Mouse (Mus musculus): ENCODE data around the gene Anapc16. TPM values are rescaled to one million over a fixed set of nuclear protein-coding genes. Genes with fewer than 3 reads are reported as not detected.
A peak's percentile ranks its signal among the peaks of the same experiment; 100 is the strongest.

Anapc16 gene
- polyA plus RNA-seq, 1 experiment from 2014 or later: 132 TPM

DNA sequence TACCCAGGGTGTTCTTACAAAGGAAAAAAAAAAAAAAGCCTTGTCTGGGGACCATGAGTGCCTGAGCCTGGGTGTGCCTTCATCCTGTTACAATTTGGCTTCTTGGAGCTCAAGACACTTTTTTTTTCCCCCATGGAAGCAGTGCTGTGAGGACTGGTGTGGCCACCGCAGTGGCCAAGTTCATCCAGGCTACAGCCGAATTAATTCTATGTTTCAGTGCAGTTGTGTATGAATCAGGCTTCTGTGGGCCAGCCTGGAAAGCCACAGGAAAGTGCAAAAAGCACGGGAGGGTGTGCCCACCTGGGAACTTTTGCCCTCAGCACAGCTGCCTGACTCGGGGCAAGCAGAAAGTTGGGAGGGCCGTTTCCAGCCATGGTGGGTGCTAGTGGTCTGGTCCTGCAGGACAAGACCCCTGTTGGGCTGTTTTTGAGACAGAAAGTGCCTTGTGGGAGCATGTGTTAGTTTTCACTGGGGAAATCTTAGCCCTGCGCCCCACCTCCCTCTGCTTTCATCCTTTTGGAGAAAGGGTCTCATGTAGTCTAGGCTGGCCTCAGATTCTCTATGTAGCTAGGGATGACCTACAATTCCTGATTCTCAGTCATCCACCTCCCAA lies 32.4 kb downstream of the Anapc16 start:
- peaks cover 53% of the 10 kb centered on the region for H3K4me1 ChIP-seq (replicated peaks)

DNA sequence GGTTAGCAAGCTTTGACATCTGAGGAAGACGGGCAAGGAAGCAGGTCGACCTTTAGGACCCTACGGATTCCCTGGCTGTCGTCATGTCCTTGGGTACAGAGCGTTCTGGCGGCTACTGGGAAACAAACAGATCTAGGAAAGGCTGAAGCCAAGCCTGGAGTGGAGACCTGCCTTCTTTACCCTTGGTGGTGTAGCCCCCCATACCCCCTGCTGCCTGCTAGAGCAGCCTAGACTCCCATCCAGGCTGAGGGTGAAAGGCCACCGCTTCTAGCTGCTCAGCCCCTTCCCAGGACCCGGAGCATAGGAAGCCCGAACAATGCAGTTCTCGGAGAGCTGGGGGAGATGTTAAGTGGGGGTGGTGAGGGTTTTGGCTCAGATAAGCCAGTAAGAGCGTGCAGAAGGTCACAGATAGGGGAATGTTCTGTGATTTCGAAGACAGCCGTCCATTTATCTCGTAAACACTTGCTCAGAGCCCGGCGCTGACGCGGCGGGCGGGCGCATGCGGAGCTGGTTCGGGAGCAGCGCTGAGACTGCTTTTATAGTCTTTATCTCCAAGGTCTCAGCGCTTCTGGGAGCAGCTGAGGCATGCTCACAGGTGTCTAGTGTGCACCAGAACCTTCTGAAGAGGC lies 33.0 kb downstream of the Anapc16 start:
- H3K4me2 ChIP-seq: peak overlapping the region; percentile 75
- H3K4me1 ChIP-seq (replicated peaks): peaks cover 54% of the 10 kb centered on the region
- H3K27me3 ChIP-seq: no peaks in the 10 kb centered on the region
- H3K9ac ChIP-seq (replicated peaks): peak overlapping the region; percentile 79
- no peaks in the 10 kb centered on the region for H3K9me3 ChIP-seq
- no peaks in the 10 kb centered on the region for H3K36me3 ChIP-seq
- under 1% methylated on average over 25 of the region's 25 CpGs for WGBS
- ATAC-seq (ENCODE audit: insufficient number of reproducible peaks, insufficient read depth, low FRiP score, low TSS enrichment, low read depth): 0 out of 2 replicates have a peak, but pooled peaks have one; percentile 13
- peak overlapping the region; percentile 95 for H3K27ac ChIP-seq
- H3K4me3 ChIP-seq (replicated peaks): peak overlapping the region; percentile 54

More for the DNA sequence above, 32.4 kb downstream of the Anapc16 start:
- H3K4me3 ChIP-seq (replicated peaks): peak overlapping the region; percentile 54
- H3K27ac ChIP-seq: peak overlapping the region; percentile 95
- H3K4me2 ChIP-seq: peak overlapping the region; percentile 75
- no peaks in the 10 kb centered on the region for H3K27me3 ChIP-seq
- peak overlapping the region; percentile 79; the same call in 1 of the 2 replicates for H3K9ac ChIP-seq (replicated peaks)
- ATAC-seq (ENCODE audit: insufficient number of reproducible peaks, insufficient read depth, low FRiP score, low TSS enrichment, low read depth): no peak
- H3K9me3 ChIP-seq: no peaks in the 10 kb centered on the region
- 21% methylated on average over 6 of the region's 6 CpGs for WGBS
- no peaks in the 10 kb centered on the region for H3K36me3 ChIP-seq

DNA sequence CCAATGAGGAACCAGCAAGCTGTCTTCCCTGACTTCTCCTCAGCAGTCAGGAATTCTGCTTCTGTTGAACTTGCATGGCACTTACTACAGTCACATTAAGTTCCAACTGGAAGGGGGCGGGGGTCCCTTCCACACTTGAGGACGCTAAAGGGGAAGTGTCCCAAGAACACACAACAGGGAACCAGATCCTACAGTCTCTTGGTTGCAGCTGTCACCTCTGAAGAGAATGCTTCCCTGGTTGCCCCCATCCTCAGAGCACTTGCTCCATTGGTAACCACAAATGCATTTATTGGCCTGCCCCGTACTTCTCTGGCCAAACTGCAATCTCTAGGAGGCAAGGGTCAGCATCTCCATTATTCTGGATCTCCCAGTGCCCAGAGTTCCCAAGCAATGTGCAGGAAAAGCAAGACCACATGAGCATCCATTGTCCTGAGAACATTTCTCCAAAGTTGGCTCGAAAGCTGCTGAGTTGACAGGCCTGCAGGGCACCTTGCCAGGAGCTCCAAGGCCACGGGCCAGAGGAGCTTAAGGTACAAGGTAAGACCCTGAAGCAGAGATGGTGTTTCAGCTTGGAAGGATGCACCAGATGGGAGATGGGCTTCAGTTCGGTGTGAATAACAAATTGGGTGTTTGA lies 35.5 kb downstream of the Anapc16 start:
- Histone ChIP-seq H3K9me3 (no peaks in the 10 kb centered on the region), H3K4me1 (replicated peaks) (peaks cover 55% of the 10 kb centered on the region), H3K36me3 (no peaks in the 10 kb centered on the region), H3K4me3 (replicated peaks) (no peak overlapping the region), H3K9ac (replicated peaks) (no peak overlapping the region), H3K27ac (0 out of 2 replicates have a peak overlapping the region, but pooled peaks have one; percentile 37), H3K4me2 (no peak overlapping the region), H3K27me3 (no peaks in the 10 kb centered on the region)
- 86% methylated on average over 6 of the region's 6 CpGs for WGBS
- ATAC-seq (ENCODE audit: insufficient number of reproducible peaks, insufficient read depth, low FRiP score, low TSS enrichment, low read depth): no peak

DNA sequence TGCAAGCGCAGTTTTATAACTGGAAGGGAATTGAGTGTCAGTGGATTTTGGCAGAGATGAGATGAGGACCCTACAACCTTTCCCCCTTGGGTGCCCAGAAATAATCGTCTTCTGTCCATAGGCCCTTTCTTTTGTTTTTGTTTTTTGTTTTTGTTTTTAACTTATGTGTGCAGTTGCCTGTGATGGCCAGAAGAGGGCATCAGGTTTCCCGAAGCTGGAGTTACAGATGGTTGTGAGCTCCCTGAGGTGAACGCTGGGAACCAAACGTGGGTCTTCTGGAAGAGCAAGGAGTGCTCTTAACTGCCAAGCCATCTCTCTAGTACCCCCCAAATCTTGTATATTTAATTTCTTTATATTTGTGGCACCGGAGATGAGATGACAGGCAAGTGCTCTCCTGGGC lies 36.2 kb downstream of the Anapc16 start:
- Histone ChIP-seq H3K27ac (peak overlapping the region; percentile 98), H3K27me3 (no peaks in the 10 kb centered on the region), H3K36me3 (no peaks in the 10 kb centered on the region), H3K9ac (replicated peaks) (no peak overlapping the region), H3K9me3 (no peaks in the 10 kb centered on the region), H3K4me2 (no peak overlapping the region), H3K4me1 (replicated peaks) (peaks cover 55% of the 10 kb centered on the region), H3K4me3 (replicated peaks) (no peak overlapping the region)
- ATAC-seq (ENCODE audit: insufficient number of reproducible peaks, insufficient read depth, low FRiP score, low TSS enrichment, low read depth): no peak
- 89% methylated on average over 6 of the region's 6 CpGs for WGBS

DNA sequence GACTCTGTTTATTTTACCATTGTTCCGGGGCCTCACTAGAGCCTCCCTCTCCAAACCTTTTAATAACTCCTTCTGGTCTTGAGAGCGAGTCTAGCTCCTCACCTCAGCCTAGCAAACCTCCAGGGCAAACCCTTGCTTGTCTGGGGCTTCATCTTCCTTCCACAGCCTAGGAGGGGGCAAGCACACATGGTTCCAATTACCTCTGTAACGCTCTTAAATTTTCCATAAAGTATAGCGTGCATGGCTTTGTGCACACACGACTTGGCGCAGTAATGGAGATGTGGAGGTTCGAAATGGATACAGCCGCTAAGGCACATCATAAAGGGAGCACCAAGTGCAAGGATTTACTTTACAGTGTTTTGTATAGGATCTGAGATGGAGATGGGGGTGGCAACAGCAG lies 37.1 kb downstream of the Anapc16 start:
- Histone ChIP-seq H3K9ac (replicated peaks) (0 out of 2 replicates have a peak overlapping the region, but pooled peaks have one; percentile 14), H3K27me3 (no peaks in the 10 kb centered on the region), H3K36me3 (no peaks in the 10 kb centered on the region), H3K9me3 (no peaks in the 10 kb centered on the region), H3K4me1 (replicated peaks) (peaks cover 50% of the 10 kb centered on the region), H3K27ac (peak overlapping the region; percentile 98), H3K4me3 (replicated peaks) (no peak overlapping the region), H3K4me2 (peak overlapping the region; percentile 48)
- 10% methylated on average over 8 of the region's 8 CpGs for WGBS
- ATAC-seq (ENCODE audit: insufficient number of reproducible peaks, insufficient read depth, low FRiP score, low TSS enrichment, low read depth): peak; percentile 57

DNA sequence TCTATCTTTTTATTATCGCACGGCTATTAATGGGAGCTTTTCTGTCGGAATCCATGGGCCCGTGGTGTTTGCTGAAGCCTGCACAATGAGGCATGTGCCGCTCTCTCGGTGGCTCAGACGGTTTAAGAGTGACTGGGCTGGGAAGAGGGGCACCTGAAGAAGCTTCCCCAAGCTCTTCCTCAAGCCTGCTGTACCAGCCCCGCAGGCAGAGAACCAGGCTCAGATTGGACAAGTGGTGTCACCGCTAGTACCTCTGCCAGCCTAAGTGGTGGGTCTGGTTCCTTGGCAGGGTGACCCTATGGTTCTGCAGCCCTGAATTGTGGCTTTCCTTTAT lies 37.6 kb downstream of the Anapc16 start:
- H3K9ac ChIP-seq (replicated peaks): 0 out of 2 replicates have a peak overlapping the region, but pooled peaks have one; percentile 14
- no peaks in the 10 kb centered on the region for H3K27me3 ChIP-seq
- H3K4me3 ChIP-seq (replicated peaks): peak overlapping the region; percentile 9; the same call in 1 of the 2 replicates
- H3K36me3 ChIP-seq: no peaks in the 10 kb centered on the region
- peaks cover 46% of the 10 kb centered on the region for H3K4me1 ChIP-seq (replicated peaks)
- no peaks in the 10 kb centered on the region for H3K9me3 ChIP-seq
- peak overlapping the region; percentile 48 for H3K4me2 ChIP-seq
- peak overlapping the region; percentile 98 for H3K27ac ChIP-seq
- no peak for ATAC-seq (ENCODE audit: insufficient number of reproducible peaks, insufficient read depth, low FRiP score, low TSS enrichment, low read depth)
- WGBS: 30% methylated on average over 9 of the region's 9 CpGs

DNA sequence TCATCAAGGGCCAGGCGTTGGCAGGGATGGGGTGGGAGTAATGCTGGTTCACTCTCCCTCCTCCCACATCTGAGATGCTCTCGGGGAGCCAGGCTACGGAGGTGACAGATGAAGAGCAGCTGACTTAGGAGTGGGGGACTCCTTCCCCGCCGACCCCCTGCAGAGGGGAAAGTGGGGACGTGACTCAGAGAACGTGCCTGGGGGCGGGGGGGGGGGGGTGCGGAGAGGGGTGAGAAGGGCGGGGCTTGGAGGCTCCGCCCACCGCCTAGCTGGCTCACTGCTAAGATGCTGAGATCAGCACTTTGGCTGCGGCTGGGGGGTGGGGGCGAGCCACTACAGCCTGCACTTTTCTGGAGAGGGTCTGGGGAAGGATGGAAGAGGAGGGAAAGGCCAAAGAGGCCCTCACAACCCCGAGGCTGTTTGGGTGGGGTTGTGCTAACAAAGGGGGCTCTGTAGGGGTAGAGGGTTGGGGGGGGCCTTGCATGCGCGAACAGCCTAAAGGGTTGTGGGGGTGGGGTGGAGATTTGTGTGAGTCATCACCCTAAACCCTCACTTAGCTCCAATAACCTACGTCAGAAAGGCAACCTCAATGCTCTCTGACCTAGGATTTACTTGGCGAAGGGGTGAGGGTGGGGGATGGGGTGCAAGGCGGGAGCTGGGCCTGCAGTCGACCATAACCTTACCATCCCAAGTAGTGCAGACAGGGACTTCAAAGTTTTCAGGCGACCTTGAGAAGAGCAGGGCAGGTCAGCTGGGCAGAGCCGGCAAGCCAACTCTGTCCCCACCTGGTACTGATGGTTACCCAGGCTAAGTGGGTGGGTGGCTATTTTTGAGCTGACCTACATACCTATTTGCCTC lies 38.2 kb downstream of the Anapc16 start:
- no peaks in the 10 kb centered on the region for H3K9me3 ChIP-seq
- H3K27me3 ChIP-seq: no peaks in the 10 kb centered on the region
- WGBS: 3% methylated on average over 23 of the region's 23 CpGs
- peak overlapping the region; percentile 98 for H3K27ac ChIP-seq
- H3K9ac ChIP-seq (replicated peaks): 0 out of 2 replicates have a peak overlapping the region, but pooled peaks have one; percentile 14
- peak; percentile 89 for ATAC-seq (ENCODE audit: insufficient number of reproducible peaks, insufficient read depth, low FRiP score, low TSS enrichment, low read depth)
- no peaks in the 10 kb centered on the region for H3K36me3 ChIP-seq
- peak overlapping the region; percentile 48 for H3K4me2 ChIP-seq
- peak overlapping the region; percentile 9 for H3K4me3 ChIP-seq (replicated peaks)
- H3K4me1 ChIP-seq (replicated peaks): peaks cover 40% of the 10 kb centered on the region

DNA sequence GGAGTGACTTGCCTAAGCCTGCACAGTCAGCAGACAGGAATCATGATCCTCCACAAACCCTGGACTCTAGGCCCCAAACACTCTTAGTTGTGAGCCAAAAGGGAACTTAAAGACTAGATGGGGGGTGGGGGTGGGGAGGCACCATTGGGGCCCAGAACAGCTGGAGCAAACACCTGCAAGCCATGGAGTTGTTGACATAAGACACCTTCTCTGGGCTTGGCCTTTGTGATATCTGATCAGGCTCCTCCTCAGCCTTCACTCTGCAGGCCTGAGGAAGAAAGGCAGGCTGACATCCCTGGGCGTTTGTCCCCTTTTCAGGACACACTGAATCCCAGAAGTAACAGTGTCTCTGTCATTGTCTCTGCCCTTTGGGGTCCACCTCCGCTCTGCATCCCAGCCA lies 39.3 kb downstream of the Anapc16 start:
- Histone ChIP-seq H3K4me2 (no peak overlapping the region), H3K4me1 (replicated peaks) (peaks cover 39% of the 10 kb centered on the region), H3K27ac (peak overlapping the region; percentile 98), H3K9me3 (no peaks in the 10 kb centered on the region), H3K36me3 (no peaks in the 10 kb centered on the region), H3K27me3 (no peaks in the 10 kb centered on the region), H3K4me3 (replicated peaks) (no peak overlapping the region), H3K9ac (replicated peaks) (no peak overlapping the region)
- no peak for ATAC-seq (ENCODE audit: insufficient number of reproducible peaks, insufficient read depth, low FRiP score, low TSS enrichment, low read depth)
- WGBS: 70% methylated on average over 2 of the region's 2 CpGs

DNA sequence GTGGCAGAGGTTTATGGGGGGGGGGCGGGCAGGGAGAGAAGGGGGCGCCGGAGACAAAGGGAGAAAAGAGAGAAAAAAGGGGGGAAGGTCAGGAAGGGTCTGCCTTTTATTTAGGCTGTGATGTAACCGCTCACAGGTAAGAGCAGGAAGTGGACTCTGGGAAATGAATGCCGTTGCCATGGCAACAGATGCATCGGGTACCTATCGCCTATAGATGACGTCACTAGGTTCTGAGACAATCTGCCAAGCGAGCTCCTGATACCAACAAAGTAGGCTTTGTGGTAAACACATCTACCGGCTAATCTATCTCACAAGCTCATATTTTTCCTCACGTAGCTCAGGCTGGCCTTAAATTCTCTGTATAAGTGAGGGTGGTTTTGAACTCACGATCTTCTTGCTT lies 43.4 kb downstream of the Anapc16 start:
- H3K4me2 ChIP-seq: no peak overlapping the region
- peaks cover 38% of the 10 kb centered on the region for H3K4me1 ChIP-seq (replicated peaks)
- no peaks in the 10 kb centered on the region for H3K36me3 ChIP-seq
- no peak overlapping the region for H3K9ac ChIP-seq (replicated peaks)
- ATAC-seq (ENCODE audit: insufficient number of reproducible peaks, insufficient read depth, low FRiP score, low TSS enrichment, low read depth): no peak
- H3K9me3 ChIP-seq: no peaks in the 10 kb centered on the region
- 84% methylated on average over 12 of the region's 12 CpGs for WGBS
- 0 out of 2 replicates have a peak, but pooled peaks cover 6% of the 10 kb centered on the region for H3K27me3 ChIP-seq
- no peak overlapping the region for H3K4me3 ChIP-seq (replicated peaks)
- H3K27ac ChIP-seq: no peak overlapping the region

DNA sequence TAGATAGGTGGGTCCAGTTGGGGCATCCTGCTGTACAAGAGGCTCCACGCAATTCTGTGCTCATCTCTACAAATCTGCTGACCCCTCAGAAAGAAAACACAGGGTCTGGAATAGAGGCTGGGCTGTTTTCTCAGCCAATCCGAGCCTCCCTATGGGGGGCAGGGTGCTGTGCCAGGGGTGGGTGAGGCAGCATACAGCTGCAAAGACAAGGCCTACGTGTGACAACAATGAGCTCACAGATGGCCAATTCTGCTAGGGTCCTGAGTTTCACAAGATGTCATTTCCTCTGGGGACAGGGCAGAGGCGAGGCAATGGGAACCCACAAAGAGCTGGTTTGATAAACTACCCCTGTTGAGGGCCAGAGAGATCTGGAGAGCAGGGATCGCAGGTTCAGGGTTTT lies 44.5 kb downstream of the Anapc16 start:
- no peaks in the 10 kb centered on the region for H3K36me3 ChIP-seq
- H3K4me2 ChIP-seq: peak overlapping the region; percentile 50; the same call in 1 of the 2 replicates
- ATAC-seq (ENCODE audit: insufficient number of reproducible peaks, insufficient read depth, low FRiP score, low TSS enrichment, low read depth): no peak
- H3K27ac ChIP-seq: peak overlapping the region; percentile 8; the same call in 1 of the 2 replicates
- 41% methylated on average over 5 of the region's 5 CpGs for WGBS
- H3K4me3 ChIP-seq (replicated peaks): no peak overlapping the region
- 0 out of 2 replicates have a peak, but pooled peaks cover 6% of the 10 kb centered on the region for H3K27me3 ChIP-seq
- H3K9me3 ChIP-seq: no peaks in the 10 kb centered on the region
- no peak overlapping the region for H3K9ac ChIP-seq (replicated peaks)
- H3K4me1 ChIP-seq (replicated peaks): peaks cover 27% of the 10 kb centered on the region

Data from limb, embryonic 12.5 days (tissue).